Mouse (Mus musculus) ovary, postnatal 36 days (tissue): ENCODE data around the gene Aspn.
"Not testable (repeated sequence)": the region's sequence is repeated elsewhere in the genome, so short reads cannot be mapped to it uniquely, and the experiment has no call there.

Experiments used
- DNase-seq: peaks from one replicate; pipeline ENCODE4 v3.0.0; 2022; ENCODE audit warnings: low spot score, mixed read lengths

Gene Aspn

DNA sequence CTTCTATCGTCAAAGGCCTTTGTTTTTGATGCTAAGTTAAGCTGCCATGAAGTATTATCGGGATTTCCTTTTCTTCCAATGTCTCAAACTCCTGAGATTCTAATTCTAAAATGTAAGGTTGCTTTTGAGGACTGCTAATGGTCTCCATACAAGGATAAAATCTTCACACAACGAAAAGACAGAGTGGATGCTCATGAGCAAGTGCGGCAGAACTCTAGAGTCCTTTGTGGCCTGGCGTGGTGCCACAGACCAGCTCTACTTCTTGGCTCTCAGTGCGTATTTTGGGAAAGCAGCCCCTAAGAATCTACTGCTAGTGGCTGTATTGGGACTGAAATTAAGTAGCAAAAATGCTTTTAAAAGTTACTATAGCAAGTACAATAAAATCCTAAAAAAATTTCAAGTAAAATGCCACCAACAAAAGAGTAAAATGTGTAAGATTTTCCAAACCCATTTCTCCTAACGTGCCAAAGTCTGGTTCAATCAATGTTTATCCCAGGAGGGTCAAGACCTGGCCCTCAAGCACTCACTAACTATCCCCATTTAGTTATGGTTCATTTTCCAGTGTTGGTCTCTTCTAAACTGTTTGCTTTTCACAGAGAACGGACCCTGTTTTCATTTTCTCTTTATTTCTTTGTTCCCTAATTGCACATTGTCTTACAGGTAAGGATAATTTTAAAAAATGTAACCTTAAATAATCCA, 40.2 kb downstream of the Aspn start:
- peak; percentile 57 for DNase-seq

DNA sequence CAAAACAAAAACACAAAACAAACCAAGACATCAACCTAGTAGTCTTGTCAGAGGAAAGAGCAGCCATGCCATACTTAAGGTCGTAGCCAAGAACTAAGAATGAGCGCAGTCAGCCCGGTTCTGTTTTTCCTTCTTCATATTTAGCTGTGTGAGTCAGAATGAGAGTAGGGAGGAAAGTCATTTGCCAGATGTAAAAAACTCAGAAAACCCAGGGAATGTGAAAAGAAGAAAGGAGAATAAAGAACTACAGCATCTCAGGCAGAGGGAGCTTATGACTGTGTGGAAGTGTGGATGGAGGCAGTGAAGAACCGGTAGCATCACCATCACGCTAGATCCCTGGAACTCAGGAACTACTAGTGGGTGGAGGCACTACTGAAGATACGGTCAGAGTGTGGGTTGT, 41.8 kb downstream of the Aspn start:
- DNase-seq: no peak

DNA sequence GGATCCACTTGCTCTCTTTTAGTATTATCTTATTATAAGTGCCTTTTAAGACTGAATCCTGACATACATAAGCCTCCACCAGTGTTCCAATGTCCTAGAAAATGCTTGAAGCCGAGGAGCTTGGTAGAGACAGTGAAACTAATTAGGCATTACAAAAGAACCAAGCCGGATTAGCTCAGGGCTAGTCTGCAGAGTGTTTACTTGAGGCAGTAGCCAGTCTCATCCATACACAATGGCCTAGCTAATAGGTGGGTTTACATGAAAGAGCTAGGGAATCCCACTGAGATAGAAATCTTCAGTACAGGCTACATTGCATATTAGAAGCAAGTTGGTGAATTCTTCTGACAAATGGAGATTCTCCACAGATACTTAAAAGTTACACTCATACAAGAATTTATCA, 58.3 kb downstream of the Aspn start:
- DNase-seq: not testable (repeated sequence)

DNA sequence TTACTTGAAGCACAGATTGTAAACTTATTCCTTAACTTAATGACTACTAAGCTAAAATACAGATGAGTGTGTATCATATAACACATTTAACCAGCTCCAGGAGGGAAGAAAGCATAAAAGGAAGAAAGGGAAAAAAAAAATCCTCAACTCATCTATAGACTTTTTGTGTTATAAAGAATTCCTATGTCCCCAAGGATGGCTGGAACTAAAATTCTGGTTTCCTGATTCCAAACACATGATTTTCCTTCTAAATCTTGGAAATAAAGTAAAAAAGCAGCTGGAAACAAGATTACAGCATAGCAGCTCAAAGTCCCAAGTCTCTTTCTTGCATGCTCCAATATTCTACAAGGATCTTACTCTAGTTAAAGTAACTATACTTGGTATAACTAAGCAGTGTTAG, 59.4 kb downstream of the Aspn start:
- DNase-seq: no peak

DNA sequence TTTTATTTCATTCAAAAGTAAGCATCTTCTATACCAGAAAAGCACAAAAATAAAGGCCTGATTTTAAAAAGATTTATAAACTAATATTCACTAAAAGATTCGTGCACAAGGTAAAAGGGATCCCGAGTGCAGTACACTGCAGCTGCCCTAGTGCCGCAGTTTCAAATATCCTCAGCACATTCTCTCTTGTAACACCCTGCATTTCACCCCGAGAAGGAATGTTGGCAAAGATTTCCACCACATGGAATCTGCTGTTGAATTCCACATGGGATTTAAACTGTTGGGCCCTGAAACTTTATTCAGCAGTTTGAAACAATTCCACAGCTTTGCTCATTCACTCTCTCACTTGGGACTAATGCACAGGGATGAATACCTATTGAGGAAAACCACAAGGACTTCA, 63.5 kb downstream of the Aspn start, which contains the start of gene Ogn:
Ogn (plus strand) TSS at position 333 of the 400 bp plus-strand sequence.
- DNase-seq: no peak

DNA sequence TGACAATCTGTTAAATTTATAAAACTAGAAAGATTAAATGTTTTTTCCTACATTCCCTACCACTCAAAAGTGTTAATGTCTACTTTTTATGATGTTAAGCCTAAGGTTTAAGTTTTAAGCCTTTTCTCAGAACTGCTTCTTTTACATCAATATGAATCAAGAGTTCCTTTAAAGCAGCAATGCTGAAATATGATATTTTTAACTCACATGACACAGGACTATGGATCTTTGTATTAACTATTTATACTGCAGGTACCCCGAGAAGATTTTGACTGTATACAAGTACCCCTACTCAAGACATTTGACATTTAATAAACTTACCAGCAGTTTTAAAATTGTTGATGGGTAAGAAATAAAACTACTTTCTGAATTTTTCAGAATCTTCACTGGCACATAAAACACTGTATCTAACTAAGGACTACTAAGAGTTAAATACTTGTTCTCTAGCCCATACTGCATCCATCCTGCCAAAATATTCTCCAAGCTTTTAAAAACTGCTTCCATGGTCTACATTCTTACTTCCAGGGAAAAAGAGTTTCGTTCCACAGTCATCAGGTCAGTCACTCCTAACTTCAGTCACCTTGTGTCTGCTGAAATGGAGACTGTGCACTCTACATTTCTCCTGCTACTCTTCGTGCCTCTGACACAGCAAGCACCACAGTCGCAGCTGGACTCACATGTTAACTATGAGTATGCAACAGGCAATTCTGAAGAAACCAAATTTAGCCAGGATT, 64.5 kb downstream of the Aspn start:
- DNase-seq: no peak

DNA sequence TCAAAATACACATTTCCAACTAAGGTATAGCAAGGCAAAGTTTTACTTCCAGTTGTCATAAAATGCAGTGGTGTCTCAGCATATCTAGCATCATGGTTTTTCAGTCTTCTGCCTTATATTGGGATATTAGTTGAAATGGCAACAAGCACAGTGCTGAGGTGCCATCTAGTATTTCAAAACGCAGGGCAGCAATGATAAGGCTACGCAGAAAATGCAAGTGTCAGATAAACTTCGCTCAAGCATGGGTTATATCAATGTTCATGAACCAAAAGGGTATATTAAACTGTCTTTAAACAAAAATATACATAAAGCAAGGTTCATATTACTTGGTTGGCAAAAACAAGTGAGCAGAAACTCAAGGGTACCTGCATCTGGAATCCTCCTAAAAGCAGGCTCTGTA, 72.8 kb downstream of the Aspn start:
- no peak for DNase-seq
